Mouse (Mus musculus): Measurements from ENCODE around the gene Ttc26. TPM values are rescaled to one million over a fixed set of nuclear protein-coding genes. Genes with fewer than 3 reads are reported as not detected.

The Ttc26 gene
- total and polyA plus RNA-seq, 3 experiments: 1.4 to 2.1 TPM; not detected in 1

GRCm38 (mm10) chr6:38469591-38469990, 88.3 kb downstream of the Ttc26 start:
- Histone ChIP-seq H3K9ac (ENCODE audit: control insufficient read depth, low read depth, low read length, poor library complexity, severe bottlenecking) (no peak overlapping the region), H3K27ac (ENCODE audit: control insufficient read depth, low read depth, low read length) (no peak overlapping the region), H3K4me1 (ENCODE audit: control insufficient read depth in 1 of 2, insufficient read depth in 2 of 2, low read length in 2 of 2) (no peaks in the 10 kb centered on the region), H3K27me3 (ENCODE audit: control insufficient read depth in 1 of 2, insufficient read depth in 2 of 2, low read length in 2 of 2) (no peaks in the 10 kb centered on the region), H3K4me3 (ENCODE audit: control insufficient read depth in 1 of 2, insufficient read depth in 1 of 2, low read depth in 2 of 2, low read length in 2 of 2) (no peak overlapping the region), H3K36me3 (ENCODE audit: control insufficient read depth in 1 of 2, insufficient read depth in 2 of 2, low read length in 2 of 2) (peaks cover 0 to 37% of the 10 kb centered on the region in 2 experiments; a peak in 2 of 4 replicates), H3K79me2 (ENCODE audit: control insufficient read depth, insufficient read depth, low read length, poor library complexity) (no peaks in the 10 kb centered on the region), H3K9me3 (replicated peaks; ENCODE audit: insufficient read depth, low read length) (no peaks in the 10 kb centered on the region)
- DNase-seq (ENCODE audit: low read depth, low spot score): peak; percentile 55
- TF ChIP-seq CHD2 (IDR thresholded peaks at IDR 0.05; ENCODE audit: low read length) (no peak), CTCF (IDR thresholded peaks at IDR 0.05 in 2 of 3, conservative IDR thresholded peaks at IDR 0.05 in 1 of 3; ENCODE audit: control insufficient read depth in 1 of 3, insufficient read depth in 1 of 3, low read depth in 2 of 3, low read length in 3 of 3, poor library complexity in 1 of 3, severe bottlenecking in 1 of 3) (peak; percentile 16 to 57 (median 47); a peak in 4 of 6 replicates), TBP (IDR thresholded peaks at IDR 0.05; ENCODE audit: low read depth, low read length) (peak; percentile 76), NELFE (IDR thresholded peaks at IDR 0.05; ENCODE audit: low read depth, low read length) (no peak), SMC3 (IDR thresholded peaks at IDR 0.05; ENCODE audit: low read depth, low read length) (peak; percentile 40), HCFC1 (IDR thresholded peaks at IDR 0.05; ENCODE audit: low read depth, low read length) (no peak)

Other genes with a start within 250 kb of the Ttc26 start
- gene D630045J12Rik, start 127.5 kb upstream of the Ttc26 start, total RNA-seq (2012; rRNA removed): 2.2 and 2.5 TPM in 2 replicates
- gene D630045J12Rik, start 127.5 kb upstream of the Ttc26 start, polyA plus RNA-seq (2012; ENCODE audit: insufficient read depth in 1 of 2, insufficient read length in 2 of 2, low read depth in 1 of 2, low replicate concordance in 2 of 2, missing spikeins in 1 of 2): 1 to 10 TPM in 1 of 2 experiments, not detected in 1; 6.2 TPM
- 1.8 and 2.0 TPM in 2 replicates for gene Zc3hav1l, start 82.2 kb upstream of the Ttc26 start, total RNA-seq (2012; rRNA removed)
- gene Zc3hav1l, start 82.2 kb upstream of the Ttc26 start, polyA plus RNA-seq (2012; ENCODE audit: insufficient read depth in 1 of 2, insufficient read length in 2 of 2, low read depth in 1 of 2, low replicate concordance in 2 of 2, missing spikeins in 1 of 2): 1 to 10 TPM in 1 of 2 experiments, not detected in 1; 5.8 TPM
- gene Zc3hav1, start 26.9 kb upstream of the Ttc26 start, total RNA-seq (2012; rRNA removed): 66.6 and 88.1 TPM in 2 replicates
- 10 to 100 TPM; 68.3 to 71.0 TPM for gene Zc3hav1, start 26.9 kb upstream of the Ttc26 start, polyA plus RNA-seq (2012; ENCODE audit: insufficient read depth in 1 of 2, insufficient read length in 2 of 2, low read depth in 1 of 2, low replicate concordance in 2 of 2, missing spikeins in 1 of 2)
- gene Ubn2, start 52.5 kb downstream of the Ttc26 start, total RNA-seq (2012; rRNA removed): 12.1 and 13.6 TPM in 2 replicates
- gene Ubn2, start 52.5 kb downstream of the Ttc26 start, polyA plus RNA-seq (2012; ENCODE audit: insufficient read depth in 1 of 2, insufficient read length in 2 of 2, low read depth in 1 of 2, low replicate concordance in 2 of 2, missing spikeins in 1 of 2): 10 to 100 TPM; 16.0 to 39.4 TPM
- 124 and 148 TPM in 2 replicates for gene Fmc1, start 152.0 kb downstream of the Ttc26 start, total RNA-seq (2012; rRNA removed)
- gene Fmc1, start 152.0 kb downstream of the Ttc26 start, polyA plus RNA-seq (2012; ENCODE audit: insufficient read depth in 1 of 2, insufficient read length in 2 of 2, low read depth in 1 of 2, low replicate concordance in 2 of 2, missing spikeins in 1 of 2): 10 to 100 TPM in 1 of 2 experiments, not detected in 1; 86.1 TPM
- gene Luc7l2, start 169.9 kb downstream of the Ttc26 start, total RNA-seq (2012; rRNA removed): 51.8 and 54.8 TPM in 2 replicates
- gene Luc7l2, start 169.9 kb downstream of the Ttc26 start, polyA plus RNA-seq (2012; ENCODE audit: insufficient read depth in 1 of 2, insufficient read length in 2 of 2, low read depth in 1 of 2, low replicate concordance in 2 of 2, missing spikeins in 1 of 2): 100 to 1,000 TPM; 118 to 129 TPM